Mouse (Mus musculus) cerebellum, adult 2 months (tissue): ENCODE data around the gene Itga2b. TPM values are rescaled to one million over a fixed set of nuclear protein-coding genes. Genes with fewer than 3 reads are reported as not detected.

Experiments used
- DNase-seq, 2 experiments: peaks; one replicate each; pipeline ENCODE4 v3.0.0; 2021
- H3K27ac ChIP-seq: fragments of 200-500 bp; 2 replicates; pipeline ENCODE4 v1.5.1; 2012; ENCODE audit warnings: low read length, control low read depth, inconsistent platforms; ENCODE audit not compliant: insufficient read depth
- H3K27me3 ChIP-seq: fragments of 200-500 bp; 2 replicates; pipeline ENCODE4 v1.6.1; 2012; ENCODE audit warnings: inconsistent platforms, mild to moderate bottlenecking, low read length, moderate library complexity; ENCODE audit not compliant: control insufficient read depth, insufficient read depth
- H3K4me1 ChIP-seq: fragments of 200-500 bp; 2 replicates; pipeline ENCODE4 v1.6.1; 2011; ENCODE audit warnings: low read length; ENCODE audit not compliant: control insufficient read depth, insufficient read depth
- H3K4me3 ChIP-seq: fragments of 200-500 bp; replicated peaks from 2 replicates; pipeline ENCODE3; 2011; ENCODE audit warnings: mild to moderate bottlenecking, low read depth, low read length, control low read depth; ENCODE audit not compliant: insufficient read depth
- CTCF ChIP-seq: fragments of 200-500 bp; IDR thresholded peaks from 2 replicates; pipeline ENCODE4 v1.5.1; 2011; ENCODE audit warnings: low read depth, mild to moderate bottlenecking, control low read depth, low read length, moderate library complexity, borderline replicate concordance; ENCODE audit not compliant: insufficient read depth
- POLR2A ChIP-seq: fragments of 200-500 bp; IDR thresholded peaks from 2 replicates; pipeline ENCODE4 v1.6.1; 2011; ENCODE audit warnings: low read length, control low read depth, borderline replicate concordance; ENCODE audit not compliant: insufficient read depth
- WGBS: fragments of 180-500 bp; shearing (Covaris S2); methylation state at CpG from one replicate; pipeline ENCODE4 v1.1.7; 2018; 5-methylcytosine and 5-hydroxymethylcytosine counted together
- polyA plus RNA-seq: library from polyadenylated mRNA; depleted of rRNA; stranded (reverse); fragments of >200 nt; gene quantifications from 2 replicates; pipeline ENCODE4 v1.2.3, GENCODE M21; 2012; rRNA removed

The Itga2b gene
- polyA plus RNA-seq, 1 experiment = 4.0 TPM

GRCm38 (mm10) chr11:102404161-102405010 lies 65.5 kb downstream of the Itga2b start:
- 49% methylated on average over 18 of the region's 18 CpGs for WGBS
- DNase-seq = peak; percentile 33 to 42
- TF ChIP-seq POLR2A (no peak), CTCF (no peak)

GRCm38 (mm10) chr11:102403657-102404056 lies 66.3 kb downstream of the Itga2b start:
- H3K27me3 ChIP-seq = no peaks in the 10 kb centered on the region
- peaks cover 29% of the 10 kb centered on the region for H3K4me1 ChIP-seq
- DNase-seq = peak; percentile 25 to 38
- TF ChIP-seq CTCF = no peak
- no peak for TF ChIP-seq POLR2A
- no peak overlapping the region for H3K4me3 ChIP-seq
- WGBS = 82% methylated on average over 11 of the region's 11 CpGs
- no peak overlapping the region for H3K27ac ChIP-seq

More at GRCm38 (mm10) chr11:102404161-102405010, 65.5 kb downstream of the Itga2b start:
- Histone ChIP-seq H3K27me3 (no peaks in the 10 kb centered on the region), H3K4me3 (no peak overlapping the region), H3K27ac (0 out of 2 replicates have a peak overlapping the region, but pooled peaks have one; percentile 37), H3K4me1 (peaks cover 22% of the 10 kb centered on the region)

Other genes starting within 250 kb of the Itga2b start
- gene Hdac5, start 240.0 kb downstream of the Itga2b start, polyA plus RNA-seq = 188 and 194 TPM in 2 replicates
- gene BC030867, start 221.2 kb downstream of the Itga2b start, polyA plus RNA-seq = 1.3 and 2.2 TPM in 2 replicates
- gene Asb16, start 201.4 kb downstream of the Itga2b start, polyA plus RNA-seq = 3.1 and 4.0 TPM in 2 replicates
- gene Tmub2, start 185.2 kb downstream of the Itga2b start, polyA plus RNA-seq = 82.7 and 85.3 TPM in 2 replicates
- gene Atxn7l3, start 173.5 kb downstream of the Itga2b start, polyA plus RNA-seq = 93.3 and 101 TPM in 2 replicates
- gene Ubtf, start 150.4 kb downstream of the Itga2b start, polyA plus RNA-seq = 94.6 and 95.8 TPM in 2 replicates
- gene Slc4a1, start 103.9 kb downstream of the Itga2b start, polyA plus RNA-seq = 0.72 and 0.90 TPM in 2 replicates
- gene Rundc3a, start 76.7 kb downstream of the Itga2b start, polyA plus RNA-seq = 446 and 460 TPM in 2 replicates
- 124 and 126 TPM in 2 replicates for gene Slc25a39, start 62.2 kb downstream of the Itga2b start, polyA plus RNA-seq
- gene Grn, start 39.8 kb downstream of the Itga2b start, polyA plus RNA-seq = 58.4 TPM in 2 replicates
- 57.8 and 60.3 TPM in 2 replicates for gene Fam171a2, start 22.4 kb downstream of the Itga2b start, polyA plus RNA-seq
- 64.7 and 66.9 TPM in 2 replicates for gene Gpatch8, start 86.3 kb upstream of the Itga2b start, polyA plus RNA-seq
- 1.1 and 1.3 TPM in 2 replicates for gene Gm11627, start 109.3 kb upstream of the Itga2b start, polyA plus RNA-seq
- 2.7 and 2.9 TPM in 2 replicates for gene Fzd2, start 134.3 kb upstream of the Itga2b start, polyA plus RNA-seq
- gene Meioc, start 193.6 kb upstream of the Itga2b start, polyA plus RNA-seq = not detected in 2 replicates
- 24.6 and 25.0 TPM in 2 replicates for gene Ccdc43, start 227.7 kb upstream of the Itga2b start, polyA plus RNA-seq